Mouse (Mus musculus) gastrocnemius, postnatal 14 days (tissue): ENCODE data around the gene Olfr974. TPM values are rescaled to one million over a fixed set of nuclear protein-coding genes. Genes with fewer than 3 reads are reported as not detected.
"Not testable (repeated sequence)": the region's sequence is repeated elsewhere in the genome, so short reads cannot be mapped to it uniquely, and the experiment has no call there.

Experiments used
- DNase-seq: peaks from one replicate; pipeline ENCODE4 v3.0.0; 2021; ENCODE audit warnings: mixed read lengths
- intact Hi-C: fragments of 180-260 bp; cut with DNase I; formaldehyde crosslinking; loops from one replicate; pipeline ENCODE4 v1.15.1; 2025; ENCODE audit warnings: low total_unique reads
- long read RNA-seq, 2 experiments: library from polyadenylated mRNA; stranded (forward); transcript quantifications; one replicate each; pipeline ENCODE4 v2.0.0; 2021
- total RNA-seq, 2 experiments: library from RNA; stranded (reverse); gene quantifications; 2 replicates each; pipeline ENCODE4 v1.2.3; 2021

Olfr974 gene
- not detected for total RNA-seq
- long read RNA-seq, experiment 1, partial matches to known transcripts: 0 of 1 reads
- long read RNA-seq, experiment 1, other reads (novel, unspliced or antisense): 1 of 1 reads
- long read RNA-seq, experiment 2: 0 reads

GRCm38 (mm10) chr9:39937201-39937600 lies at the start of gene Olfr974:
TSS of gene Olfr974 (plus strand) at chr9:39937501.
- intact Hi-C loops: no loop called here
- DNase-seq: no peak

- DNase-seq: no peak
- intact Hi-C loops: no loop called here
Observed at GRCm38 (mm10) chr9:39905106-39905505, 32.2 kb upstream of the Olfr974 start.

- intact Hi-C loops: no loop called here
- no peak for DNase-seq
Observed at GRCm38 (mm10) chr9:39907036-39907435, 30.3 kb upstream of the Olfr974 start, which contains the start of gene Olfr229. TSS of gene Olfr229 (plus strand) at chr9:39907336.

DNA sequence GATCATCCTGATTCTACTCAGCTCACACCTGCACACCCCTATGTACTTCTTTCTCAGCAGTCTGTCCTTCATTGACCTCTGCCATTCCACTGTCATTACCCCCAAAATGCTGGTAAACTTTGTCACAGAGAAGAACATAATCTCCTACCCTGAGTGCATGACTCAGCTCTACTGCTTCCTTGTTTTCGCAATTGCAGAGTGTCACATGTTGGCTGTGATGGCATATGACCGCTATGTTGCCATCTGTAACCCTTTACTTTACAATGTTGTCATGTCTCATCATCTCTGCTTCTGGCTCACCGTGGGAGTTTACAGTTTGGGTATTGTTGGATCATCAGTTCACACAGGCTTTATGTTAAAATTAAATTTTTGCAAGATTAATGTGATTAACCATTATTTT lies 27.4 kb upstream of the Olfr974 start:
- intact Hi-C loops: no loop called here
- DNase-seq: no peak

DNA sequence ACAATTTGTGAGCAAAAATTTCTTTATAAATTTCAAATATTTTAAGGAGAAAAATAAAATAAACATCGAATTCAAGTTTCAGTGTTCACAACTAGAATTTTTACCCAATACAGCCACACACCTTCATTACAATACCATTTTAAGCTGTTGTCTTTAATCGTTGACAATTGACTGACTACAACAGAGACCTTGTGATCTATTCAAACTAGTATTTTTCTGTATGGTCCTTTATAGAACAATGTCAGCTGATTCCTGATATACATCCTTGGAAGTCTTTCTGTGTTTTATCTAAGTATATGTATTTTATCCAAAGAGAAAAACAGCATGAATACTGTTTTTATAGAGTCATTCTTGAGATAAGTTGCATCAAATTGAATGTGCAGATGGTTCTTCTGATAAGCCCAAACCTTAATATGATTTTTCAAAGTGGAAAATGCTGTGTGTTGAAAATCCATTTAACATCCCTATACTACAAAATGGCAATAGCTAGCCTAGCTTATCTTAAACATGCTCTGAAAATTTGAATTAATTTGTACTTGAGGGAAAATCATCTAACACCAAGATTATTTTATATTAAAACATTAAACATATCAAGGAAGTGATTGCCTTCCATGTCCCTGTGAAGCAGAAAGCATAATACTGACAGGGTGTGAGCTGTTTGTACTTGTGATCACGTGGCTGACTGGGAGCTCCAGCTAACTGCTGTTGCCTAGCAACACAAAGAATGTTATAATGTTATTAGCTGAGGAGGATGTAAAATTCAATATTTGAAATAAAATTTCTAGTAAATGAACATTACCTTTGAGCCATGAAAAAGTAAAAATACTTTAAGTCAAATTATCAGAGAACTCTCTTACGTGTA lies 9.1 kb upstream of the Olfr974 start:
- DNase-seq, intact Hi-C loops: not testable (repeated sequence)

DNA sequence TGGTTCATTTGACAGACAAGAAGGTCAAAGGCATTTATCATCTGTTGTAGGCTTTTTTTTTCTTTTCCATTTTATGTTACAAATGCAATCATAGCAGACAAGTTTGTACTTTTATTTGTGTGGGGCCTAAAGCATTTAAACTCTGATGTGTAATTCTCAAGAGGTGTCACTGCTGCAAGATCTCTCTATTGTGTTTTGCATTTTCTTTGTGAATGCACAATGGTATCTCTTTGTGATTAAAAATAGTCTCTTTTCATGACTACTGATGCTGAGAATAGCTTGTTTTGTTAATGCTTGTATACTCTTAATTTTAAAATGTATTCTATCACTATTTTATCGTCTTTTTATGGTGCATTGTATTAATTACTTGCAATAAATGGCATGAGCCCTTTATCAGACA lies 8.5 kb upstream of the Olfr974 start:
- DNase-seq, intact Hi-C loops: not testable (repeated sequence)

DNA sequence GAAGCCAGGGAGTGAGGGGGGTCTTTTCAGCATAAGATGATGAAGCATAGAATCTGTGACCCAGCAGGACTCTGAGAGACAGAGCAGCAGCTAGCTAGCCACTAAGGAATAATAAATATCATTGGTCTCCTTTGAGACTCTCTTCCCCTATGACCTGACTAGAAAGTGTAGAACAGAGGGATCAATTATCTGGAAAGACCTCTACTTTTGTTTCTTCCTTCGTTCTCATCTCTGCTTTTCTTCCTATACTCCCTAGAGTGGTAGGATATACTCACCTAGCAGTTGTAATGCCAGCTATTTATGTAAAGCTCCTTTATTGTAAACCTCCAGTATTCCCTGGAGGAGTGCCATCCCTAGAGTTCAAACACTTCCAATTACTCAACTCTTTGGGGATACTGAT lies 14.6 kb downstream of the Olfr974 start, which contains the start of gene Olfr975:
TSS of gene Olfr975 (minus strand) at position 101 of the 400 bp plus-strand sequence.
- DNase-seq: no peak
- intact Hi-C loops: no loop called here

GRCm38 (mm10) chr9:39961033-39961432 lies 23.7 kb downstream of the Olfr974 start, which contains the start of gene Olfr976:
TSS of gene Olfr976 (minus strand) at chr9:39961133.
- intact Hi-C loops, DNase-seq: not testable (repeated sequence)

GRCm38 (mm10) chr9:39976581-39977145 lies 39.4 kb downstream of the Olfr974 start:
- DNase-seq, intact Hi-C loops: not testable (repeated sequence)

GRCm38 (mm10) chr9:39991813-39992212 lies 54.5 kb downstream of the Olfr974 start, which contains the start of gene Olfr978:
TSS of gene Olfr978 (plus strand) at chr9:39992113.
- no peak for DNase-seq
- intact Hi-C loops: no loop called here

Other genes with a start within 250 kb of the Olfr974 start
- gene Olfr149, start 230.4 kb upstream of the Olfr974 start, total RNA-seq: not detected
- gene Olfr965, start 226.1 kb upstream of the Olfr974 start, total RNA-seq: not detected
- not detected for gene Olfr150, start 206.5 kb upstream of the Olfr974 start, total RNA-seq
- gene Olfr967, start 191.3 kb upstream of the Olfr974 start, total RNA-seq: not detected
- not detected for gene Olfr968, start 154.2 kb upstream of the Olfr974 start, total RNA-seq
- not detected for gene Olfr969, start 146.6 kb upstream of the Olfr974 start, total RNA-seq
- gene Olfr970, start 128.6 kb upstream of the Olfr974 start, total RNA-seq: not detected
- not detected for gene Olfr971, start 100.6 kb upstream of the Olfr974 start, total RNA-seq
- gene Olfr972, start 71.1 kb upstream of the Olfr974 start, total RNA-seq: not detected
- gene Olfr229, start 30.2 kb upstream of the Olfr974 start, total RNA-seq: not detected
- gene Olfr975, start 14.5 kb downstream of the Olfr974 start, total RNA-seq: not detected
- gene Olfr976, start 23.6 kb downstream of the Olfr974 start, total RNA-seq: not detected
- gene Olfr978, start 54.6 kb downstream of the Olfr974 start, total RNA-seq: not detected
- not detected for gene Olfr979, start 66.0 kb downstream of the Olfr974 start, total RNA-seq
- gene Olfr980, start 72.1 kb downstream of the Olfr974 start, total RNA-seq: not detected
- not detected for gene Olfr981, start 84.0 kb downstream of the Olfr974 start, total RNA-seq
- gene Olfr982, start 136.3 kb downstream of the Olfr974 start, total RNA-seq: not detected
- not detected for gene Olfr983, start 156.1 kb downstream of the Olfr974 start, total RNA-seq
- gene Olfr984, start 176.7 kb downstream of the Olfr974 start, total RNA-seq: not detected
- not detected for gene Olfr985, start 192.7 kb downstream of the Olfr974 start, total RNA-seq
- not detected for gene Tmem225, start 210.6 kb downstream of the Olfr974 start, total RNA-seq
- not detected for gene Olfr986, start 243.4 kb downstream of the Olfr974 start, total RNA-seq